Comparison of ENCODE assay signal across 10 mouse cellular contexts in genomic region chr11:46038901-46039300, GRCm38 (mm10). TPM values are rescaled to one million over a fixed set of nuclear protein-coding genes. Genes with fewer than 3 reads are reported as not detected.
DNase-seq lines count a peak whose midpoint lies in the region; ATAC-seq and TF ChIP-seq lines count a peak whose summit lies in the region.
"Had no signal": no experiment of that assay in that cellular context is flagged by ENCODE, and none has a peak within 500 bp of the region (broad histone marks: within the 10 kb centered on the region; RNA-seq: fewer than 3 reads in every experiment).

No protein-coding gene starts in this region.

- no peak overlapping the region for H3K4me3 ChIP-seq in hindbrain, embryonic 16.5 days (ENCODE audit: low read length)
- H3K4me3 ChIP-seq in hindbrain, embryonic 14.5 days (replicated peaks; ENCODE audit: low read length): no peak overlapping the region
- H3K4me3 ChIP-seq in lung, embryonic 14.5 days (ENCODE audit: low read depth, low read length): no peak overlapping the region
- H3K4me3 ChIP-seq in cortical plate, adult 2 months (ENCODE audit: insufficient read depth, low read length): peak overlapping the region; percentile 17; the same call in 1 of the 2 replicates
- H3K4me3 ChIP-seq in limb, embryonic 15.5 days: peak overlapping the region; percentile 3; the same call in 1 of the 2 replicates
- H3K4me3 ChIP-seq: forebrain, embryonic 10.5 days had no signal

- H3K4me2 ChIP-seq in hindbrain, embryonic 16.5 days (ENCODE audit: low read length): 0 out of 2 replicates have a peak overlapping the region, but pooled peaks have one; percentile 9
- no peak overlapping the region for H3K4me2 ChIP-seq in hindbrain, embryonic 14.5 days (replicated peaks)
- H3K4me2 ChIP-seq in lung, embryonic 14.5 days: peak overlapping the region; percentile 25; the same call in 1 of the 2 replicates
- peak overlapping the region; percentile 17; the same call in 1 of the 2 replicates for H3K4me2 ChIP-seq in limb, embryonic 15.5 days

- 85% methylated on average over 15 of the region's 15 CpGs for WGBS in hindbrain, embryonic 16.5 days
- WGBS in hindbrain, embryonic 14.5 days: 81% methylated on average over 15 of the region's 15 CpGs
- 62% methylated on average over 15 of the region's 15 CpGs for WGBS in lung, embryonic 14.5 days
- WGBS in limb, embryonic 15.5 days: 59% methylated on average over 15 of the region's 15 CpGs

- DNase-seq in hindbrain, embryonic 14.5 days (ENCODE audit: low spot score): no peak
- no peak for DNase-seq in lung, embryonic 14.5 days
- DNase-seq in lung, postnatal 4 days: no peak
- DNase-seq in frontal cortex, postnatal 25 days (ENCODE audit: low spot score in 2 of 2): no peak

- TF ChIP-seq CTCF in lung, embryonic 14.5 days (IDR thresholded peaks at IDR 0.05; ENCODE audit: low read depth): no peak
- no peak for TF ChIP-seq CTCF in cortical plate, adult 2 months (IDR thresholded peaks at IDR 0.05; ENCODE audit: extremely low read depth, insufficient read depth, low read length)

- no peaks in the 10 kb centered on the region for H3K36me3 ChIP-seq in hindbrain, embryonic 16.5 days (ENCODE audit: control insufficient read depth, insufficient read depth, low read length)
- H3K36me3 ChIP-seq in hindbrain, embryonic 14.5 days (replicated peaks; ENCODE audit: control insufficient read depth, insufficient read depth): no peaks in the 10 kb centered on the region
- no peaks in the 10 kb centered on the region for H3K36me3 ChIP-seq in lung, embryonic 14.5 days (ENCODE audit: insufficient read depth)
- H3K36me3 ChIP-seq in limb, embryonic 15.5 days: no peaks in the 10 kb centered on the region
- H3K36me3 ChIP-seq: forebrain, embryonic 10.5 days had no signal

- no peak overlapping the region for H3K27ac ChIP-seq in hindbrain, embryonic 16.5 days (ENCODE audit: low read depth, low read length)
- no peak overlapping the region for H3K27ac ChIP-seq in hindbrain, embryonic 14.5 days
- no peak overlapping the region for H3K27ac ChIP-seq in lung, embryonic 14.5 days (ENCODE audit: low read depth)
- H3K27ac ChIP-seq in cortical plate, adult 2 months (ENCODE audit: insufficient read depth, low read length): no peak overlapping the region
- no peak overlapping the region for H3K27ac ChIP-seq in limb, embryonic 15.5 days
- H3K27ac ChIP-seq: forebrain, embryonic 10.5 days; macrophage had no signal

- H3K4me1 ChIP-seq in hindbrain, embryonic 16.5 days (ENCODE audit: control insufficient read depth, insufficient read depth, low read depth, low read length): no peaks in the 10 kb centered on the region
- 0 out of 2 replicates have a peak, but pooled peaks cover 3% of the 10 kb centered on the region for H3K4me1 ChIP-seq in hindbrain, embryonic 14.5 days (replicated peaks; ENCODE audit: control insufficient read depth, insufficient read depth, low read length)
- no peaks in the 10 kb centered on the region; the same call in 1 of the 2 replicates for H3K4me1 ChIP-seq in lung, embryonic 14.5 days (ENCODE audit: insufficient read depth)
- H3K4me1 ChIP-seq in cortical plate, adult 2 months (ENCODE audit: control insufficient read depth, insufficient read depth, low read length): no peaks in the 10 kb centered on the region
- peaks cover 5% of the 10 kb centered on the region; the same call in 1 of the 2 replicates for H3K4me1 ChIP-seq in limb, embryonic 15.5 days

- H3K27me3 ChIP-seq in hindbrain, embryonic 16.5 days (replicated peaks; ENCODE audit: control insufficient read depth, insufficient read depth, low read length): no peaks in the 10 kb centered on the region
- H3K27me3 ChIP-seq in hindbrain, embryonic 14.5 days (ENCODE audit: control insufficient read depth, insufficient read depth, low read length): no peaks in the 10 kb centered on the region
- no peaks in the 10 kb centered on the region for H3K27me3 ChIP-seq in lung, embryonic 14.5 days (ENCODE audit: insufficient read depth, low read length)
- H3K27me3 ChIP-seq in limb, embryonic 15.5 days: no peaks in the 10 kb centered on the region

- H3K9ac ChIP-seq in hindbrain, embryonic 16.5 days (ENCODE audit: low read depth, low read length): no peak overlapping the region
- no peak overlapping the region for H3K9ac ChIP-seq in hindbrain, embryonic 14.5 days
- H3K9ac ChIP-seq in lung, embryonic 14.5 days: no peak overlapping the region
- no peak overlapping the region for H3K9ac ChIP-seq in limb, embryonic 15.5 days

- H3K9me3 ChIP-seq in hindbrain, embryonic 16.5 days (ENCODE audit: control insufficient read depth, low read length): no peaks in the 10 kb centered on the region
- H3K9me3 ChIP-seq in hindbrain, embryonic 14.5 days (ENCODE audit: control insufficient read depth, low read length): no peaks in the 10 kb centered on the region
- H3K9me3 ChIP-seq in lung, embryonic 14.5 days (ENCODE audit: low read depth, low read length): no peaks in the 10 kb centered on the region
- no peaks in the 10 kb centered on the region for H3K9me3 ChIP-seq in limb, embryonic 15.5 days
- H3K9me3 ChIP-seq: forebrain, embryonic 10.5 days had no signal

- no peak for ATAC-seq in hindbrain, embryonic 16.5 days
- ATAC-seq in hindbrain, embryonic 14.5 days (ENCODE audit: low FRiP score): no peak
- no peak for ATAC-seq in lung, embryonic 14.5 days (ENCODE audit: insufficient read depth)
- ATAC-seq in limb, embryonic 15.5 days (ENCODE audit: insufficient number of reproducible peaks, low FRiP score, low TSS enrichment, low read depth): no peak

- no peak for TF ChIP-seq POLR2A in cortical plate, adult 2 months (IDR thresholded peaks at IDR 0.05; ENCODE audit: extremely low read depth, insufficient read depth, low read length)

RNA-seq across cellular contexts. Expression of gene Gm12166, which starts 13.2 kb away (rescaled TPM):
- 5.5 and 13.3 TPM in 2 replicates for polyA plus RNA-seq in hindbrain, embryonic 16.5 days (2015; fragmentation: Nextera tagmentation; extraction: Ambion mirVana)
- 4.4 and 6.6 TPM in 2 replicates for polyA plus RNA-seq in hindbrain, embryonic 14.5 days (2014; fragmentation: Nextera tagmentation; extraction: Ambion mirVana)
- polyA plus RNA-seq in lung, embryonic 14.5 days (2014; fragmentation: Nextera tagmentation; extraction: Ambion mirVana): 4.9 and 6.1 TPM in 2 replicates
- polyA plus RNA-seq in cortical plate, adult 2 months (2012; rRNA removed): 6.8 and 11.1 TPM in 2 replicates
- polyA plus RNA-seq in limb, embryonic 15.5 days (2015; fragmentation: Nextera tagmentation; extraction: Ambion mirVana): 2.8 and 3.3 TPM in 2 replicates

RNA-seq across cellular contexts. Expression of gene Adam19, which starts 16.9 kb away (rescaled TPM):
- polyA plus RNA-seq in hindbrain, embryonic 16.5 days (2015; fragmentation: Nextera tagmentation; extraction: Ambion mirVana): 9.4 and 13.0 TPM in 2 replicates
- 12.2 and 14.5 TPM in 2 replicates for polyA plus RNA-seq in hindbrain, embryonic 14.5 days (2014; fragmentation: Nextera tagmentation; extraction: Ambion mirVana)
- polyA plus RNA-seq in lung, embryonic 14.5 days (2014; fragmentation: Nextera tagmentation; extraction: Ambion mirVana): 25.4 and 27.0 TPM in 2 replicates
- polyA plus RNA-seq in cortical plate, adult 2 months (2012; rRNA removed): 9.6 and 9.9 TPM in 2 replicates
- polyA plus RNA-seq in limb, embryonic 15.5 days (2015; fragmentation: Nextera tagmentation; extraction: Ambion mirVana): 12.1 and 12.2 TPM in 2 replicates

RNA-seq across cellular contexts. Expression of gene Sox30, which starts 58.8 kb away (rescaled TPM):
- not detected in 2 replicates for polyA plus RNA-seq in hindbrain, embryonic 16.5 days (2015; fragmentation: Nextera tagmentation; extraction: Ambion mirVana)
- polyA plus RNA-seq in hindbrain, embryonic 14.5 days (2014; fragmentation: Nextera tagmentation; extraction: Ambion mirVana): 0.08 and 0.09 TPM in 2 replicates
- polyA plus RNA-seq in lung, embryonic 14.5 days (2014; fragmentation: Nextera tagmentation; extraction: Ambion mirVana): 0.09 and 0.12 TPM in 2 replicates
- polyA plus RNA-seq in cortical plate, adult 2 months (2012; rRNA removed): 0.04 and 0.08 TPM in 2 replicates
- 0.24 and 0.28 TPM in 2 replicates for polyA plus RNA-seq in limb, embryonic 15.5 days (2015; fragmentation: Nextera tagmentation; extraction: Ambion mirVana)
- polyA plus RNA-seq: forebrain, embryonic 10.5 days; large intestine, adult 2 months; macrophage had no signal

Comparison
In these comparisons a context has a peak if more than half of its experiments do, and no peak if none do; other contexts are left out.
1. H3K4me3 ChIP-seq: peak in cortical plate, adult 2 months (single experiment) and limb, embryonic 15.5 days (single experiment); none in hindbrain, embryonic 16.5 days (single experiment), hindbrain, embryonic 14.5 days (single experiment) and lung, embryonic 14.5 days (single experiment).